Mouse (Mus musculus): Measurements from ENCODE around the gene Gm49661. TPM values are rescaled to one million over a fixed set of nuclear protein-coding genes. Genes with fewer than 3 reads are reported as not detected.
A peak's percentile ranks its signal among the peaks of the same experiment; 100 is the strongest.

Gm49661 gene
- polyA plus RNA-seq, 1 experiment from 2014 or later, result not detected

DNA sequence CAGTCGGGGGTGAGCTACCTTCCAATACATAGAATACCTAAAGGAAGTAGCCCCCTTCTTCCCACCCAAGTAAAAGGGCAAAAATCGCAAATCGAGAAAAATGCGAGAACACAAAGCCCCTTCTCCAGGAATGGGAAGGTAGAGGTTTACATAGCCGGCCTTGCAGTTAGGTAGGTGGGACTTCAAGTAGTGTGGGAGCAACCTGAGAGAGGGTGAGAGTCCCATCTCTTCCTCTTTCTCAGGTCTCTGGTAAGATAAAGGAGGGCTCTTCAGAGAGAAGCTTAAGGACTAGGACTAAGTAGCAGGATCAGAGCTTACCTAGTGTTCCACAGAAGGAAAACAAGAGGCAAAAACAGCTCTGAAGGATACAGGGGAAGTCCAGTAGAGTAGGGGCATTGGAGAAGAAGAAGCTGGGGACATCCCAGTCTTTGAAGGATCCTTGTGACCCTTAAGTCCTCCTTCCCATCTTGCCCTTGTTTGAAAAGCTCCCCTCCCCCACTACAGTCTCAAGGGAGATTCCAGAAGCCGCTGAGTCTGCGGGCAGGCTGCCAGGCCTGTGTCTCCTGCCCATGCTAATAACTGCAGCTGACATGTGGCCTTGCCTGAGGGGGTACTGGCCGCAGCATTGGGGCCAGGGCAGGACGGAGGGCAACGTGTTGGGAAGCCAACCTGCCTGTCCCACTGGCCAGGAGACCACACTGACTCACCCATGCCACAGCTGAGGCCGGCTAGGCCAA is 11.6 kb upstream of the Gm49661 start:
- no peak for TF ChIP-seq CTCF (IDR thresholded peaks at IDR 0.05; ENCODE audit: low read depth)
- peaks cover 55% of the 10 kb centered on the region for H3K4me1 ChIP-seq (replicated peaks; ENCODE audit: insufficient read depth, low read length)
- peak overlapping the region; percentile 96 for H3K27ac ChIP-seq
- H3K4me3 ChIP-seq (replicated peaks; ENCODE audit: low read depth, low read length), result no peak overlapping the region
- no peak for ATAC-seq (replicated peaks; ENCODE audit: low FRiP score, low read depth)
- no peaks in the 10 kb centered on the region for H3K36me3 ChIP-seq (ENCODE audit: insufficient read depth, low read length)
- WGBS, result 37% methylated on average over 11 of the region's 11 CpGs
- no peaks in the 10 kb centered on the region for H3K9me3 ChIP-seq (replicated peaks; ENCODE audit: low read length)
- H3K27me3 ChIP-seq (ENCODE audit: insufficient read depth, low read length), result no peaks in the 10 kb centered on the region
- peak overlapping the region; percentile 98 for H3K4me2 ChIP-seq (ENCODE audit: low read length)
- DNase-seq (ENCODE audit: low spot score), result peak; percentile 81
- 0 out of 2 replicates have a peak overlapping the region, but pooled peaks have one; percentile 58 for H3K9ac ChIP-seq (ENCODE audit: low read depth, low read length)

GRCm38 (mm10) chr8:84979599-84980421 is 10.6 kb upstream of the Gm49661 start:
- TF ChIP-seq CTCF (IDR thresholded peaks at IDR 0.05; ENCODE audit: low read depth), result no peak
- Histone ChIP-seq H3K27me3 (ENCODE audit: insufficient read depth, low read length) (no peaks in the 10 kb centered on the region), H3K9ac (ENCODE audit: low read depth, low read length) (peak overlapping the region; percentile 58), H3K4me3 (replicated peaks; ENCODE audit: low read depth, low read length) (peak overlapping the region; percentile 69), H3K36me3 (ENCODE audit: insufficient read depth, low read length) (no peaks in the 10 kb centered on the region), H3K9me3 (replicated peaks; ENCODE audit: low read length) (no peaks in the 10 kb centered on the region), H3K27ac (peak overlapping the region; percentile 96), H3K4me2 (ENCODE audit: low read length) (peak overlapping the region; percentile 98), H3K4me1 (replicated peaks; ENCODE audit: insufficient read depth, low read length) (peaks cover 45% of the 10 kb centered on the region)
- WGBS, result 2% methylated on average over 38 of the region's 42 CpGs
- peak; percentile 94 for DNase-seq (ENCODE audit: low spot score)
- ATAC-seq (replicated peaks; ENCODE audit: low FRiP score, low read depth), result peak; percentile 72

GRCm38 (mm10) chr8:84978248-84978940 is 9.2 kb upstream of the Gm49661 start, which contains the start of gene Junb:
Gene Junb (minus strand): TSS chr8:84978718.
- peaks cover 35% of the 10 kb centered on the region for H3K4me1 ChIP-seq (replicated peaks; ENCODE audit: insufficient read depth, low read length)
- DNase-seq (ENCODE audit: low spot score), result peak; percentile 96
- TF ChIP-seq CTCF (IDR thresholded peaks at IDR 0.05; ENCODE audit: low read depth), result no peak

DNA sequence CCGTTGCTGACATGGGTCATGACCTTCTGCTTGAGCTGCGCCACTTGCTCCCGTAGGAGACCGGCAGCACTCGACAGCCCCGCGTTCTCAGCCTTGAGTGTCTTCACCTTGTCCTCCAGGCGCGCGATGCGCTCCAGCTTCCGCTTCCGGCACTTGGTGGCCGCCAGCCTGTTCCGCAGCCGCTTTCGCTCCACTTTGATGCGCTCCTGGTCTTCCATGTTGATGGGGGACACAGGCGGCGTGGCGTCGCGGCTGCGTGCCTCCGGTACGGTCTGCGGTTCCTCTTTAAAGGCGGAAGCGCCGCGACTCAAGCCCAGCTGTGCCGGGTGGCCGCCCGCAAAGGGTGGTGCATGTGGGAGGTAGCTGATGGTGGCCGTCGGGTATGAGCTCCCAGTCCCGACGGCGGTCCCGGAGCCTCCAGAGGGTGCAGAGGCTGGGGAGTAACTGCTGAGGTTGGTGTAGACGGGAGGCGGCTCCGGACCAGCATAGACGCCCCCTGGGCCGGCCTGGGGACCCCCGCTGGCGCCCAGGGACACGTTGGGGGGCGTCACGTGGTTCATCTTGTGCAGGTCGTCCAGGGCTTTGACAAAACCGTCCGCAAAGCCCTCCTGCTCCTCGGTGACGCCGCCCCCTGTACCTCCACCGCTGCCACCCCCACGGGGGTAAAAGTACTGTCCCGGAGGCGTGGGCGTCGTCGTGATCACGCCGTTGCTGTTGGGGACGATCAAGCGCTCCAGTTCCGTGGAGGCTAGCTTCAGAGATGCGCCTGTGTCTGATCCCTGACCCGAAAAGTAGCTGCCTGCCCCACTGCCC is 8.4 kb upstream of the Gm49661 start:
- peak overlapping the region; percentile 69 for H3K4me3 ChIP-seq (replicated peaks; ENCODE audit: low read depth, low read length)
- H3K4me2 ChIP-seq (ENCODE audit: low read length), result peak overlapping the region; percentile 98
- H3K9ac ChIP-seq (ENCODE audit: low read depth, low read length), result peak overlapping the region; percentile 86
- peak; percentile 66 for DNase-seq (ENCODE audit: low spot score)
- peaks cover 5% of the 10 kb centered on the region; the same call in 1 of the 2 replicates for H3K36me3 ChIP-seq (ENCODE audit: insufficient read depth, low read length)
- H3K27me3 ChIP-seq (ENCODE audit: insufficient read depth, low read length), result no peaks in the 10 kb centered on the region
- H3K9me3 ChIP-seq (replicated peaks; ENCODE audit: low read length), result no peaks in the 10 kb centered on the region
- no peak; the same call in 1 of the 2 replicates for TF ChIP-seq CTCF (IDR thresholded peaks at IDR 0.05; ENCODE audit: low read depth)
- under 1% methylated on average over 68 of the region's 70 CpGs for WGBS
- no peak for ATAC-seq (replicated peaks; ENCODE audit: low FRiP score, low read depth)
- peaks cover 35% of the 10 kb centered on the region for H3K4me1 ChIP-seq (replicated peaks; ENCODE audit: insufficient read depth, low read length)
- peak overlapping the region; percentile 96 for H3K27ac ChIP-seq

More at GRCm38 (mm10) chr8:84978248-84978940, 9.2 kb upstream of the Gm49661 start, which contains the start of gene Junb:
- peak; percentile 38 for ATAC-seq (replicated peaks; ENCODE audit: low FRiP score, low read depth)
- WGBS, result under 1% methylated on average over 63 of the region's 63 CpGs
- H3K9ac ChIP-seq (ENCODE audit: low read depth, low read length), result peak within 1 kb of the TSS; percentile 86
- peak within 1 kb of the TSS; percentile 69 for H3K4me3 ChIP-seq (replicated peaks; ENCODE audit: low read depth, low read length)
- H3K4me2 ChIP-seq (ENCODE audit: low read length), result peak within 1 kb of the TSS; percentile 98
- peak within 1 kb of the TSS; percentile 96 for H3K27ac ChIP-seq
- H3K27me3 ChIP-seq (ENCODE audit: insufficient read depth, low read length), result no peaks in the 10 kb centered on the region
- H3K9me3 ChIP-seq (replicated peaks; ENCODE audit: low read length), result no peaks in the 10 kb centered on the region
- no peaks in the 10 kb centered on the region for H3K36me3 ChIP-seq (ENCODE audit: insufficient read depth, low read length)

DNA sequence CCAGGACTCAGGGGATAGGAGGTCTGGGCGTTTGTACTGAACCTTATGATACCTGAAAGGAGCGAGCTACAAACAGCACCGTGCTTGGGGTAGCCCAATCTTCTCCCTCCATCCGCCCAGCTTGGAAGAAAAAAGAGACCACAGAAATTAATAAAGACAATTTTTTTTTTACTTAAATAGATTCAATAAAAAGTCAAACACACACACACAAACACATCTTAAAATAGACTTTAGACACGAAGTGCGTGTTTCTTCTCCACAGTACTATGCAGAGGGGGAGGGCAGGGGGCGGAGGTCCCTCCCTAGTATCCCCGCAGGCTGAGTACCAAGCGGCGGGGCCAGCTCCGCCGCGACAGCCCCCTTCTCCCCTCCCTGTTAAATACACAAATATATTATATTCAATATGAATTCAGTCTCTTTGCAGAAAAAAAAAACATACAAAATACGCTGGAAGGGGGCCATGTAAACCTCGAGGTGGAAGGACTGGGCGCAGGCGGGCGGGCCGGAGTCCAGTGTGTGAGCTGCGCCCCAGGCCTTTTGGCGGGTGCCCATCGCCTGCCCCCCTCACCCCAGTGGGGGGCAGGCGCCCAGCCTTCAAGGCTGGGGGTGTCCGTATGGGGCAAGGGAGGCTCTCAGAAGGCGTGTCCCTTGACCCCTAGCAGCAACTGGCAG is 7.7 kb upstream of the Gm49661 start:
- Histone ChIP-seq H3K4me1 (replicated peaks; ENCODE audit: insufficient read depth, low read length) (peaks cover 28% of the 10 kb centered on the region), H3K4me3 (replicated peaks; ENCODE audit: low read depth, low read length) (peak overlapping the region; percentile 69), H3K9ac (ENCODE audit: low read depth, low read length) (peak overlapping the region; percentile 86), H3K27me3 (ENCODE audit: insufficient read depth, low read length) (no peaks in the 10 kb centered on the region), H3K4me2 (ENCODE audit: low read length) (peak overlapping the region; percentile 98), H3K36me3 (ENCODE audit: insufficient read depth, low read length) (peaks cover 11% of the 10 kb centered on the region; the same call in 1 of the 2 replicates), H3K27ac (peak overlapping the region; percentile 96; the same call in 1 of the 2 replicates), H3K9me3 (replicated peaks; ENCODE audit: low read length) (no peaks in the 10 kb centered on the region)
- TF ChIP-seq CTCF (IDR thresholded peaks at IDR 0.05; ENCODE audit: low read depth), result no peak
- no peak for ATAC-seq (replicated peaks; ENCODE audit: low FRiP score, low read depth)
- no peak for DNase-seq (ENCODE audit: low spot score)
- WGBS, result 2% methylated on average over 25 of the region's 25 CpGs

All from kidney, postnatal 0 days (tissue).